In the genomic region with DNA sequence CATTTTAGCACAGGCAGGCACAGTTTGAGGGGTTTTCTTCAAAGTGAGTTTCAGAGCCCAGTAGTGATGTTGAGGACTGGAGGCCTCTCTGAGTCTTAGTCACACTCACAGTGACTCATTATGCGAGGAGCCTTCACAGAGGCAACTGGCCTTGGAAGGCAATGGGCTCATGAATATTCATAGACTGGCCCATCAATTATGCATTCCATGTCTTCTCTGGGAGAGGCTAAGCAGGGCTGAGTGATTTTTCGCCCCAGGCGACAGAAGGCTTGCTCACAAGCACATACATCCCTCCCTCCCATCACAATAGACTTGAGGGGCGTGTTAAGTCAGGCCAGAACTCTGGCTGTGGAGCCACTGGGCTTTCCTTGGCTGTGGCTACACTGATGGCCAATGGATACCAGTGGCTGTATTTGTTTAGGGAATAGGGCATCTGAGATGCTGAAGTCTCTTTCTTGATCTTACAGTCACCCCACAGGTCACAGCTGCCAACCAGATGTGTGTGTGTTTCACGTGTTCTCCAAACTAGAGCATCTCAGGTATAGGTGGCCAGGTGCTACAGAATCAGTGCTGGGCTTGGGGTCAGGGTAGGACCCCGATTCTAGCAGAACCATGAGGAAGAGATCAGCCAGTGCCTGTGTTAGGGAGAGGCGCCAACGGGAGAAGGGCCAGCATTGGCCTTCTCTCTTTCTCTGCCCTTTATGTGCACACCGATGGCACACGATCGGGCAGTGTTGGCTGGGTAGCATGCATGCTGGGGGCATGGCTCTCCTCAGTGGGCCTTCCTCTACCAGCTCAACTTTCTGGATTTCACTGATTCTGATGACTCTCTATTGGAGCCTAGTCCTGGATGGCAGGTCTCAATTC, we compare ENCODE assay signal across 8 mouse cellular contexts. TPM values are rescaled to one million over a fixed set of nuclear protein-coding genes. Genes with fewer than 3 reads are reported as not detected.
DNase-seq lines count a peak whose midpoint lies in the region; ATAC-seq and TF ChIP-seq lines count a peak whose summit lies in the region.

No protein-coding gene starts in this region.

- WGBS in limb, embryonic 14.5 days, result 78% methylated on average over 11 of the region's 11 CpGs
- 74% methylated on average over 11 of the region's 11 CpGs for WGBS in limb, embryonic 10.5 days
- 37% methylated on average over 11 of the region's 11 CpGs for WGBS in forebrain, embryonic 16.5 days
- 48% methylated on average over 11 of the region's 11 CpGs for WGBS in midbrain, postnatal 0 days
- WGBS in intestine, embryonic 16.5 days, result 84% methylated on average over 11 of the region's 11 CpGs

- H3K4me2 ChIP-seq in limb, embryonic 14.5 days (replicated peaks; ENCODE audit: low read depth, low read length, severe bottlenecking), result no peak overlapping the region
- H3K4me2 ChIP-seq in forebrain, embryonic 16.5 days (ENCODE audit: low read length), result no peak overlapping the region
- no peak overlapping the region for H3K4me2 ChIP-seq in midbrain, postnatal 0 days (ENCODE audit: low read depth, low read length, poor library complexity, severe bottlenecking)
- H3K4me2 ChIP-seq in intestine, embryonic 16.5 days (ENCODE audit: low read depth, low read length), result no peak overlapping the region

- no peak overlapping the region for H3K4me3 ChIP-seq in limb, embryonic 14.5 days (replicated peaks; ENCODE audit: low read length)
- H3K4me3 ChIP-seq in limb, embryonic 10.5 days, result no peak overlapping the region
- H3K4me3 ChIP-seq in forebrain, embryonic 16.5 days (replicated peaks; ENCODE audit: low read length), result no peak overlapping the region
- no peak overlapping the region for H3K4me3 ChIP-seq in midbrain, postnatal 0 days (ENCODE audit: low read depth, low read length)
- H3K4me3 ChIP-seq in intestine, embryonic 16.5 days (ENCODE audit: low read length), result no peak overlapping the region

- 0 out of 2 replicates have a peak, but pooled peaks cover 3% of the 10 kb centered on the region for H3K4me1 ChIP-seq in limb, embryonic 14.5 days (ENCODE audit: control insufficient read depth, insufficient read depth, low read length)
- H3K4me1 ChIP-seq in limb, embryonic 10.5 days, result peaks cover 22% of the 10 kb centered on the region
- H3K4me1 ChIP-seq in forebrain, embryonic 16.5 days (replicated peaks; ENCODE audit: control insufficient read depth, insufficient read depth, low read length), result peaks cover 30% of the 10 kb centered on the region
- H3K4me1 ChIP-seq in midbrain, postnatal 0 days (ENCODE audit: insufficient read depth, low read length), result peaks cover 18% of the 10 kb centered on the region
- peaks cover 15% of the 10 kb centered on the region for H3K4me1 ChIP-seq in intestine, embryonic 16.5 days (ENCODE audit: control insufficient read depth, insufficient read depth, low read length)

- no peak for TF ChIP-seq POLR2A in limb, embryonic 14.5 days (IDR thresholded peaks at IDR 0.05; ENCODE audit: borderline replicate concordance, extremely low read depth, insufficient read depth, insufficient read length)

- H3K27me3 ChIP-seq in limb, embryonic 14.5 days (ENCODE audit: control insufficient read depth, insufficient read depth, low read length), result no peaks in the 10 kb centered on the region
- no peaks in the 10 kb centered on the region for H3K27me3 ChIP-seq in limb, embryonic 10.5 days (ENCODE audit: low read depth, poor library complexity, severe bottlenecking)
- no peaks in the 10 kb centered on the region for H3K27me3 ChIP-seq in forebrain, embryonic 16.5 days (replicated peaks; ENCODE audit: control insufficient read depth, insufficient read depth, low read length)
- no peaks in the 10 kb centered on the region for H3K27me3 ChIP-seq in midbrain, postnatal 0 days (ENCODE audit: insufficient read depth, low read length)
- no peaks in the 10 kb centered on the region for H3K27me3 ChIP-seq in intestine, embryonic 16.5 days (replicated peaks; ENCODE audit: control insufficient read depth, insufficient read depth, low read length)

- DNase-seq in limb, embryonic 14.5 days (ENCODE audit: low spot score), result peak; percentile 54
- DNase-seq in limb, embryonic 10.5 days (ENCODE audit: low spot score), result no peak
- peak; percentile 63 to 73 for DNase-seq in kidney, postnatal 25 days
- DNase-seq in midbrain, postnatal 0 days (ENCODE audit: low spot score), result peak; percentile 97
- no peak for DNase-seq in gastrocnemius, postnatal 25 days
- DNase-seq in heart, adult 18-20 months, result no peak

- no peak overlapping the region for H3K27ac ChIP-seq in limb, embryonic 14.5 days (replicated peaks; ENCODE audit: low read depth, low read length)
- no peak overlapping the region for H3K27ac ChIP-seq in limb, embryonic 10.5 days
- H3K27ac ChIP-seq in forebrain, embryonic 16.5 days (ENCODE audit: low read length), result peak overlapping the region; percentile 77
- peak overlapping the region; percentile 62 for H3K27ac ChIP-seq in midbrain, postnatal 0 days (ENCODE audit: low read depth, low read length)
- no peak overlapping the region for H3K27ac ChIP-seq in intestine, embryonic 16.5 days (ENCODE audit: low read length)

- ATAC-seq in limb, embryonic 14.5 days (ENCODE audit: low FRiP score, low read depth), result no peak
- ATAC-seq in forebrain, embryonic 16.5 days, result peak; percentile 96
- peak; percentile 91 for ATAC-seq in midbrain, postnatal 0 days (ENCODE audit: low FRiP score)
- ATAC-seq in intestine, embryonic 16.5 days, result no peak

- no peak overlapping the region for H3K9ac ChIP-seq in limb, embryonic 14.5 days (ENCODE audit: low read depth, low read length, severe bottlenecking)
- H3K9ac ChIP-seq in forebrain, embryonic 16.5 days (replicated peaks; ENCODE audit: low read depth, low read length), result no peak overlapping the region; the same call in 1 of the 2 replicates
- H3K9ac ChIP-seq in midbrain, postnatal 0 days (replicated peaks; ENCODE audit: low read length, poor library complexity, severe bottlenecking), result no peak overlapping the region
- H3K9ac ChIP-seq in intestine, embryonic 16.5 days (ENCODE audit: low read depth, low read length), result no peak overlapping the region

- TF ChIP-seq CTCF in midbrain, postnatal 0 days (IDR thresholded peaks at IDR 0.05), result no peak

- H3K36me3 ChIP-seq in limb, embryonic 14.5 days (ENCODE audit: control insufficient read depth, insufficient read depth, low read length), result no peaks in the 10 kb centered on the region
- H3K36me3 ChIP-seq in limb, embryonic 10.5 days, result no peaks in the 10 kb centered on the region
- H3K36me3 ChIP-seq in forebrain, embryonic 16.5 days (ENCODE audit: control insufficient read depth, insufficient read depth), result no peaks in the 10 kb centered on the region
- H3K36me3 ChIP-seq in midbrain, postnatal 0 days (ENCODE audit: insufficient read depth, low read length), result no peaks in the 10 kb centered on the region
- H3K36me3 ChIP-seq in intestine, embryonic 16.5 days (ENCODE audit: control insufficient read depth, insufficient read depth, low read length), result no peaks in the 10 kb centered on the region

- H3K9me3 ChIP-seq in limb, embryonic 14.5 days (ENCODE audit: control insufficient read depth, low read length), result no peaks in the 10 kb centered on the region
- H3K9me3 ChIP-seq in limb, embryonic 10.5 days (replicated peaks), result no peaks in the 10 kb centered on the region
- H3K9me3 ChIP-seq in forebrain, embryonic 16.5 days (ENCODE audit: control insufficient read depth, low read length), result no peaks in the 10 kb centered on the region
- no peaks in the 10 kb centered on the region for H3K9me3 ChIP-seq in midbrain, postnatal 0 days (ENCODE audit: low read length)
- no peaks in the 10 kb centered on the region for H3K9me3 ChIP-seq in intestine, embryonic 16.5 days (ENCODE audit: control insufficient read depth, low read length)

RNA-seq across cellular contexts. Expression of gene Eml1, which starts 25.6 kb away (rescaled TPM):
- 36.3 and 38.4 TPM in 2 replicates for polyA plus RNA-seq in limb, embryonic 14.5 days (2012; rRNA removed)
- polyA plus RNA-seq in limb, embryonic 14.5 days (2014; fragmentation: Nextera tagmentation; extraction: Ambion mirVana), result 44.4 and 48.2 TPM in 2 replicates
- 47.1 and 64.7 TPM in 2 replicates for polyA plus RNA-seq in limb, embryonic 10.5 days (2016; fragmentation: Nextera tagmentation; extraction: Ambion mirVana)
- 86.7 and 88.4 TPM in 2 replicates for polyA plus RNA-seq in forebrain, embryonic 16.5 days (2015; fragmentation: Nextera tagmentation; extraction: Ambion mirVana)
- 43.9 and 52.0 TPM in 2 replicates for total RNA-seq in midbrain, postnatal 0 days (2014; rRNA removed)
- polyA plus RNA-seq in midbrain, postnatal 0 days (2015; fragmentation: Nextera tagmentation; extraction: Ambion mirVana), result 34.0 and 37.4 TPM in 2 replicates
- 100 to 1,000 TPM in 1 of 2 experiments, 10 to 100 TPM in 1; 84.7 to 109 TPM for total RNA-seq in gastrocnemius, postnatal 25 days (2021)
- total RNA-seq in heart, adult 18-20 months (2021), result 10 to 100 TPM; 81.3 to 95.3 TPM
- polyA plus RNA-seq in intestine, embryonic 16.5 days (2015; fragmentation: Nextera tagmentation; extraction: Ambion mirVana), result 63.7 and 67.4 TPM in 2 replicates

Comparison
In these comparisons a context has a peak if more than half of its experiments do, and no peak if none do; other contexts are left out.
1. DNase-seq: peak in limb, embryonic 14.5 days (single experiment), kidney, postnatal 25 days (2 of 2) and midbrain, postnatal 0 days (single experiment); none in limb, embryonic 10.5 days (single experiment), gastrocnemius, postnatal 25 days (single experiment) and heart, adult 18-20 months (0 of 2).
2. ATAC-seq: peak in forebrain, embryonic 16.5 days (single experiment) and midbrain, postnatal 0 days (single experiment); none in limb, embryonic 14.5 days (single experiment) and intestine, embryonic 16.5 days (single experiment).
3. H3K27ac ChIP-seq: peak in forebrain, embryonic 16.5 days (single experiment) and midbrain, postnatal 0 days (single experiment); none in limb, embryonic 14.5 days (single experiment), limb, embryonic 10.5 days (single experiment) and intestine, embryonic 16.5 days (single experiment).